Mouse (Mus musculus): ENCODE data around the gene Olfr904.
"Not testable (repeated sequence)": the region's sequence is repeated elsewhere in the genome, so short reads cannot be mapped to it uniquely, and the experiment has no call there.

Gene Olfr904

DNA sequence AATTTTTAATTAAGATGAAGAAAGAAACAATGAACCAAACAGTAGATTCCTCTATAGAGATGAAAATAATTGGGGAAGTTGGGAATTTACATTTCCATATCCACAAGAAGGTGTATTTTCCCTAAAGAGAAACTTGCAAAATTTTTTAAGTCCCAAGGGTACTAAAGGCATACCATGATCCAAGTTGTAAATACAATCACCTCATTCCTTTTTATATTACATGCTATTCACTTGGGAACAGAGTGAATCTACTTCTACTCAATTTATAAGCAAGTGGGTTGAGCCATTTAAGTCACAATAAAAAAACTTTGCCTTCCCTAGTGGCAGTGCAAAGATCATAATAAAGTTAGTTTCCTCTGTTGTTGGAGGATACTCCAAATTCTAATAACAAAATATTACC lies at the start of gene Olfr904:
Gene Olfr904, plus strand, starts transcription at position 301 of the 400 bp plus-strand sequence.
- DNase-seq, result no peak

GRCm38 (mm10) chr9:38413502-38413901 lies 49.4 kb upstream of the Olfr904 start:
- not testable (repeated sequence) for DNase-seq

GRCm38 (mm10) chr9:38423801-38424200 lies 39.1 kb upstream of the Olfr904 start:
- no peak for DNase-seq

DNA sequence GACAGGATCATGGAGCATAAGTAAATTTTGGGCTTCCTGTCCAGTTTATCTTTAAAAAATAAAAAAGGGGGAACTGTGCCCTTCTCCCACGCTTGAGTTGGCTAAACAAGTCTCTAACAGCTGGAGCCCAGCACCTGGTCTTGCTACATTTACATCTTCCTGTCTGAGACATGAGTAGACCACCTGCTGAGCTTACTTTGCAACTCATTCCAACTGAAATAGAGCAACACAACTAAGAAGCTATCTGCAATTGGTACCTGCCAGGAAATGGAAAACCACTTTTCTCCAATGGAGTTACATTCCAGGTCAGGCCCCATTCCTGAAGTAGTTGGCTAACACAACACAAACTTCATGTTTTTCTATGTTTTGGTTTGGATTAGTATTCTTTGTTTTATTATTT lies 35.9 kb upstream of the Olfr904 start:
- DNase-seq, result no peak

DNA sequence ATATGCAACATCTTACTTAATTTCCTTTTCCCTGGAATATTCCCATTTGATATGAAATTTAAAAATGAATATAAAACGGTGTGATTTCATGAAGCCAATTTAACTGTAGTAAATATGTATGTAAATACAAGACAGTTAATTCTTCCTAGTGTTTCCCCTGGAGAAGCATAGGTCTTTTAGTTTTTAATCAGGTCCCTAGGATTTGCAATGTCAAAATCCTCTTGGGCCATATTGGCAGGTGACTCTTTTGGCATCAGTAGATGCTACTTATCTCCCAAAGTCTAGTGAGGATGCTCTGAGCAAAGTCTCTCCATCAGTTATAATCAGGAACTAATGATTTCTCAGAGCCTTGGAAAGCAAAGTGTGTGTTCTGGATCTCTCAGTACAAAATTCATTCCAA lies 33.8 kb upstream of the Olfr904 start, which contains the start of gene Olfr901:
Gene Olfr901, plus strand, starts transcription at position 301 of the 400 bp plus-strand sequence.
- DNase-seq, result no peak

- no peak for DNase-seq
These were observed 15.6 kb upstream of the Olfr904 start, which contains the start of gene Olfr902 for GRCm38 (mm10) chr9:38447352-38447751. Gene Olfr902, plus strand, starts transcription at chr9:38447652.

DNA sequence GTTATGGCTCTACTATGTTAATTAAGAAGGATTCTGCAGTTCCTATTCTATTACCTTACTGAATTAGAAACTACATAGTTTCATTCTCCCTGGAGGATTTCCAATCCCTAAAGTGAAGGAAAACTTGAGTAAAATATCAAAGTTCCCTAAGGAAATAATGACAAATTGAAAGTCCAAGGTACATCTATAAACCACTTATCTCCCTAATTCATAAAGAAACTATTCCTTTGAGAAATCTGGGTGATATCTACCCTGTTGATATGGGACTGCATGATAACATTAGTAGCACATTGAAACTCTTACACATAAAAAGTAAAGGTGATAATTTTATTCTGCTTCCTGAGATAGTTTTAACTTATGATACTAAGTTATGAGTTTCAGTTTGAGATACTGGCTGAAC lies 7.9 kb downstream of the Olfr904 start, which contains the start of gene Olfr905:
Gene Olfr905, plus strand, starts transcription at position 301 of the 400 bp plus-strand sequence.
- no peak for DNase-seq

GRCm38 (mm10) chr9:38486785-38487184 lies 23.8 kb downstream of the Olfr904 start, which contains the start of gene Olfr906:
Gene Olfr906, plus strand, starts transcription at chr9:38487085.
- DNase-seq, result no peak

DNA sequence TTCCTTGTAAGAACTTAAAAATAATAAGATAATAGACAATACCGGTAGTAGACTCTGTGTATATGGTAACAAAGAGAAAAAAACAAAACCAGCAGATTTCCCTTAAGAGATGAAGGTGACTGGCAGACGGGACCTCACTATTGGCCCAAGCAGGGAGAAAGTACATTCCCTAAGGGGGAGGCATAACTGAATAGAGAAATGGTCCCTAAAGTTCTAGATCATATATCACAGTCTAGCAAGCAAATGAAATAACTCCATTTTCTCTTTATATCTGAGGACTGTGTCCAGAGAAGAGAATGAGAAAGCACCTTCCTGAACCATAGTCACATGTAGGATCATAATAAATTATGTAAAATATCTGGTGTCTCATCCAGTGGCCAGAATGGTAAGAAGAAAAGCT lies 32.6 kb downstream of the Olfr904 start, which contains the start of gene Olfr907:
Gene Olfr907, plus strand, starts transcription at position 301 of the 400 bp plus-strand sequence.
- no peak for DNase-seq

DNA sequence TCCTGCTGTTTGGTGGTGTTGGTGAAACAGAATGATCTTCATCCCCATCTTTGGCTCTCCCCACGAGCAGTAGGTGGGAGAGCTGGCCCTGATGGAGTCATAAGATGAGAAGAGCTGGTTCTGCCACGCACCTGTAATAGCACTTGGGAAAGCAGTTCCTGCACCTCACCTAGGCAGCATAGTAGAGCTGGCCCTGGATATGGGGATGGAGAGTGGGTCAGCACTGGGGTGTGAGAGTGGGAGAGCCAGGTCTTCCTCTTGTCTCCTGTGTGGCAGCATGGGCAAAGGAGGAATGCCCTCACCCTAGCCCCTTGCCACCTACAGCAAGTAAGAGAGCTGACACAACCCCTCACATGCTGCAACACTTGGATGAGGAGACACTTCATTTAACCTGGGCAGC lies 49.4 kb downstream of the Olfr904 start:
- DNase-seq, result no peak

Data from cerebellum, adult 9-10 months (tissue).